21 mouse cellular contexts compared by ENCODE assay signal in genomic region chr19:4131768-4132167, GRCm38 (mm10). TPM values are rescaled to one million over a fixed set of nuclear protein-coding genes. Genes with fewer than 3 reads are reported as not detected.
DNase-seq lines count a peak whose midpoint lies in the region; ATAC-seq and TF ChIP-seq lines count a peak whose summit lies in the region.
"Had no signal": no experiment of that assay in that cellular context is flagged by ENCODE, and none has a peak within 500 bp of the region (broad histone marks: within the 10 kb centered on the region; RNA-seq: fewer than 3 reads in every experiment).

No protein-coding gene starts in this region.

- no peak overlapping the region for H3K4me3 ChIP-seq in forebrain, postnatal 0 days (ENCODE audit: low read depth, low read length)
- no peak overlapping the region for H3K4me3 ChIP-seq in forebrain, embryonic 16.5 days (replicated peaks; ENCODE audit: low read length)
- no peak overlapping the region for H3K4me3 ChIP-seq in thymus, adult 2 months (ENCODE audit: control insufficient read depth, insufficient read depth, low read length)
- no peak overlapping the region for H3K4me3 ChIP-seq in liver, embryonic 13.5 days (replicated peaks)
- H3K4me3 ChIP-seq: forebrain, embryonic 15.5 days; hindbrain, embryonic 15.5 days; midbrain, embryonic 15.5 days had no signal

- H3K4me2 ChIP-seq in forebrain, postnatal 0 days (ENCODE audit: low read depth) = no peak overlapping the region
- no peak overlapping the region for H3K4me2 ChIP-seq in forebrain, embryonic 16.5 days (ENCODE audit: low read length)
- peak overlapping the region; percentile 68 for H3K4me2 ChIP-seq in liver, embryonic 13.5 days
- H3K4me2 ChIP-seq: forebrain, embryonic 15.5 days; hindbrain, embryonic 15.5 days; midbrain, embryonic 15.5 days had no signal

- 88% methylated on average over 2 of the region's 2 CpGs for WGBS in forebrain, postnatal 0 days
- WGBS in forebrain, embryonic 16.5 days = 97% methylated on average over 2 of the region's 2 CpGs
- WGBS in thymus, adult 2 months = 94% methylated on average over 2 of the region's 2 CpGs
- WGBS in liver, embryonic 13.5 days (ENCODE audit: insufficient replicate concordance) = 81% methylated on average over 2 of the region's 2 CpGs

- no peak overlapping the region for H3K27ac ChIP-seq in forebrain, postnatal 0 days (ENCODE audit: low read depth, low read length)
- H3K27ac ChIP-seq in forebrain, embryonic 16.5 days (ENCODE audit: low read length) = no peak overlapping the region
- H3K27ac ChIP-seq in thymus, adult 2 months (ENCODE audit: control insufficient read depth, insufficient read depth, low read length) = no peak overlapping the region
- H3K27ac ChIP-seq in liver, embryonic 13.5 days = peak overlapping the region; percentile 91
- H3K27ac ChIP-seq: forebrain, embryonic 15.5 days; hindbrain, embryonic 15.5 days; macrophage; midbrain, embryonic 15.5 days had no signal

- ATAC-seq in forebrain, postnatal 0 days = no peak
- no peak for ATAC-seq in forebrain, embryonic 16.5 days
- peak; percentile 49 for ATAC-seq in liver, embryonic 13.5 days (ENCODE audit: low read depth)
- ATAC-seq: forebrain, embryonic 15.5 days; midbrain, embryonic 15.5 days had no signal

- H3K36me3 ChIP-seq in forebrain, postnatal 0 days (ENCODE audit: insufficient read depth) = peaks cover 50% of the 10 kb centered on the region
- H3K36me3 ChIP-seq in forebrain, embryonic 16.5 days (ENCODE audit: control insufficient read depth, insufficient read depth) = peaks cover 16% of the 10 kb centered on the region
- peaks cover 12% of the 10 kb centered on the region for H3K36me3 ChIP-seq in thymus, adult 2 months (ENCODE audit: control insufficient read depth, insufficient read depth, low read length)
- peaks cover 53% of the 10 kb centered on the region for H3K36me3 ChIP-seq in liver, embryonic 13.5 days

- peaks cover 4% of the 10 kb centered on the region; the same call in 1 of the 2 replicates for H3K4me1 ChIP-seq in forebrain, postnatal 0 days (ENCODE audit: insufficient read depth)
- H3K4me1 ChIP-seq in forebrain, embryonic 16.5 days (replicated peaks; ENCODE audit: control insufficient read depth, insufficient read depth, low read length) = peaks cover 5% of the 10 kb centered on the region
- peaks cover 16% of the 10 kb centered on the region for H3K4me1 ChIP-seq in thymus, adult 2 months (replicated peaks; ENCODE audit: control insufficient read depth, insufficient read depth, low read length)
- peaks cover 71% of the 10 kb centered on the region for H3K4me1 ChIP-seq in liver, embryonic 13.5 days (replicated peaks)

- TF ChIP-seq POLR2A in thymus, adult 2 months (IDR thresholded peaks at IDR 0.05; ENCODE audit: control insufficient read depth, extremely low read depth, insufficient read depth, low read length, poor library complexity) = no peak

- H3K9me3 ChIP-seq in forebrain, postnatal 0 days (ENCODE audit: low read length) = no peaks in the 10 kb centered on the region
- H3K9me3 ChIP-seq in forebrain, embryonic 16.5 days (ENCODE audit: control insufficient read depth, low read length) = no peaks in the 10 kb centered on the region
- no peaks in the 10 kb centered on the region for H3K9me3 ChIP-seq in liver, embryonic 13.5 days (replicated peaks)
- H3K9me3 ChIP-seq: forebrain, embryonic 15.5 days; hindbrain, embryonic 15.5 days; midbrain, embryonic 15.5 days had no signal

- 0 out of 2 replicates have a peak, but pooled peaks have one; percentile 21 for TF ChIP-seq CTCF in forebrain, postnatal 0 days (IDR thresholded peaks at IDR 0.05; ENCODE audit: low read depth)
- 0 out of 2 replicates have a peak, but pooled peaks have one; percentile 14 for TF ChIP-seq CTCF in thymus, adult 2 months (IDR thresholded peaks at IDR 0.05; ENCODE audit: borderline replicate concordance, control insufficient read depth, extremely low read depth, insufficient read depth, low read length, poor library complexity)

- no peak overlapping the region for H3K9ac ChIP-seq in forebrain, postnatal 0 days
- no peak overlapping the region for H3K9ac ChIP-seq in forebrain, embryonic 16.5 days (replicated peaks; ENCODE audit: low read depth, low read length)
- H3K9ac ChIP-seq in liver, embryonic 13.5 days = peak overlapping the region; percentile 77
- H3K9ac ChIP-seq: forebrain, embryonic 15.5 days; hindbrain, embryonic 15.5 days; midbrain, embryonic 15.5 days had no signal

- no peaks in the 10 kb centered on the region for H3K27me3 ChIP-seq in forebrain, postnatal 0 days (ENCODE audit: insufficient read depth, low read length)
- H3K27me3 ChIP-seq in forebrain, embryonic 16.5 days (replicated peaks; ENCODE audit: control insufficient read depth, insufficient read depth, low read length) = no peaks in the 10 kb centered on the region
- H3K27me3 ChIP-seq in thymus, adult 2 months (ENCODE audit: control insufficient read depth, insufficient read depth, low read length) = no peaks in the 10 kb centered on the region
- no peaks in the 10 kb centered on the region for H3K27me3 ChIP-seq in liver, embryonic 13.5 days
- H3K27me3 ChIP-seq: forebrain, embryonic 15.5 days; hindbrain, embryonic 15.5 days; midbrain, embryonic 15.5 days had no signal

- no peak for DNase-seq in forebrain, postnatal 0 days
- DNase-seq in thymus, adult 2 months = no peak
- no peak for DNase-seq in thymus, postnatal 25 days
- no peak for DNase-seq in liver, embryonic 13.5 days
- no peak for DNase-seq in right cerebral cortex, postnatal 25 days
- no peak for DNase-seq in gastrocnemius, postnatal 4 days (ENCODE audit: low spot score in 2 of 2)
- no peak for DNase-seq in cerebellum, adult 11-12 months
- DNase-seq: cerebellum, adult 18-20 months; gastrocnemius, postnatal 10 days; heart, postnatal 14 days; kidney, adult 8-10 months; thymus, postnatal 14 days had no signal

RNA-seq across cellular contexts. Expression of gene Aip, which starts 6.1 kb away (rescaled TPM):
- 25.8 and 33.9 TPM in 2 replicates for total RNA-seq in forebrain, postnatal 0 days (2014; rRNA removed)
- polyA plus RNA-seq in forebrain, postnatal 0 days (2015; fragmentation: Nextera tagmentation; extraction: Ambion mirVana) = 85.7 and 86.2 TPM in 2 replicates
- 91.4 and 91.6 TPM in 2 replicates for polyA plus RNA-seq in forebrain, embryonic 16.5 days (2015; fragmentation: Nextera tagmentation; extraction: Ambion mirVana)
- polyA plus RNA-seq in thymus, adult 2 months (2012; rRNA removed) = 106 and 112 TPM in 2 replicates
- 37.7 and 38.9 TPM in 2 replicates for polyA plus RNA-seq in liver, embryonic 13.5 days (2015; fragmentation: Nextera tagmentation; extraction: Ambion mirVana)
- 10 to 100 TPM; 49.9 to 61.1 TPM for total RNA-seq in gastrocnemius, postnatal 4 days (2021)

RNA-seq across cellular contexts. Expression of gene Gpr152, which starts 7.8 kb away (rescaled TPM):
- total RNA-seq in forebrain, postnatal 0 days (2014; rRNA removed) = 0.19 and 0.23 TPM in 2 replicates
- polyA plus RNA-seq in forebrain, postnatal 0 days (2015; fragmentation: Nextera tagmentation; extraction: Ambion mirVana) = not detected in 2 replicates
- not detected in 2 replicates for polyA plus RNA-seq in forebrain, embryonic 16.5 days (2015; fragmentation: Nextera tagmentation; extraction: Ambion mirVana)
- 0.20 and 0.24 TPM in 2 replicates for polyA plus RNA-seq in thymus, adult 2 months (2012; rRNA removed)
- 0.02 TPM in 1 of 2 replicates, not detected in the other for polyA plus RNA-seq in liver, embryonic 13.5 days (2015; fragmentation: Nextera tagmentation; extraction: Ambion mirVana)
- not detected for total RNA-seq in gastrocnemius, postnatal 4 days (2021)
- total RNA-seq: common myeloid progenitor, adult 5-6 weeks; gastrocnemius, postnatal 10 days; heart, postnatal 14 days; left cerebral cortex, postnatal 14 days; liver, adult 2 months had no signal
- polyA plus RNA-seq: forebrain, embryonic 15.5 days; macrophage had no signal

RNA-seq across cellular contexts. Expression of gene Cabp4, which starts 12.1 kb away (rescaled TPM):
- total RNA-seq in forebrain, postnatal 0 days (2014; rRNA removed) = not detected in 2 replicates
- polyA plus RNA-seq in forebrain, postnatal 0 days (2015; fragmentation: Nextera tagmentation; extraction: Ambion mirVana) = 0.06 and 0.08 TPM in 2 replicates
- polyA plus RNA-seq in forebrain, embryonic 16.5 days (2015; fragmentation: Nextera tagmentation; extraction: Ambion mirVana) = 0.22 TPM in 1 of 2 replicates, not detected in the other
- 0.26 and 0.53 TPM in 2 replicates for polyA plus RNA-seq in thymus, adult 2 months (2012; rRNA removed)
- polyA plus RNA-seq in liver, embryonic 13.5 days (2015; fragmentation: Nextera tagmentation; extraction: Ambion mirVana) = 0.07 and 0.13 TPM in 2 replicates
- total RNA-seq in gastrocnemius, postnatal 4 days (2021) = not detected
- total RNA-seq: common myeloid progenitor, adult 5-6 weeks; gastrocnemius, postnatal 10 days; heart, postnatal 14 days had no signal
- polyA plus RNA-seq: embryonic facial prominence, embryonic 14.5 days; liver, adult 2 months; macrophage had no signal

RNA-seq across cellular contexts. Expression of gene Coro1b, which starts 16.7 kb away (rescaled TPM):
- total RNA-seq in forebrain, postnatal 0 days (2014; rRNA removed) = 128 and 182 TPM in 2 replicates
- 106 and 112 TPM in 2 replicates for polyA plus RNA-seq in forebrain, postnatal 0 days (2015; fragmentation: Nextera tagmentation; extraction: Ambion mirVana)
- polyA plus RNA-seq in forebrain, embryonic 16.5 days (2015; fragmentation: Nextera tagmentation; extraction: Ambion mirVana) = 143 and 145 TPM in 2 replicates
- polyA plus RNA-seq in thymus, adult 2 months (2012; rRNA removed) = 508 and 533 TPM in 2 replicates
- 70.7 and 72.6 TPM in 2 replicates for polyA plus RNA-seq in liver, embryonic 13.5 days (2015; fragmentation: Nextera tagmentation; extraction: Ambion mirVana)
- total RNA-seq in gastrocnemius, postnatal 4 days (2021) = 10 to 100 TPM; 73.6 to 74.5 TPM

RNA-seq across cellular contexts. Expression of gene Ptprcap, which starts 21.6 kb away (rescaled TPM):
- 0.77 and 1.2 TPM in 2 replicates for total RNA-seq in forebrain, postnatal 0 days (2014; rRNA removed)
- 0.48 and 0.59 TPM in 2 replicates for polyA plus RNA-seq in forebrain, postnatal 0 days (2015; fragmentation: Nextera tagmentation; extraction: Ambion mirVana)
- 0.39 TPM in 1 of 2 replicates, not detected in the other for polyA plus RNA-seq in forebrain, embryonic 16.5 days (2015; fragmentation: Nextera tagmentation; extraction: Ambion mirVana)
- 1,512 and 1,655 TPM in 2 replicates for polyA plus RNA-seq in thymus, adult 2 months (2012; rRNA removed)
- polyA plus RNA-seq in liver, embryonic 13.5 days (2015; fragmentation: Nextera tagmentation; extraction: Ambion mirVana) = 18.8 and 21.3 TPM in 2 replicates
- total RNA-seq in gastrocnemius, postnatal 4 days (2021) = 1 to 10 TPM; 1.9 to 2.2 TPM
